Mouse (Mus musculus) left cerebral cortex, adult 2 months (tissue): ENCODE measurements around the gene Itga9. TPM values are rescaled to one million over a fixed set of nuclear protein-coding genes. Genes with fewer than 3 reads are reported as not detected.

ENCODE experiments used
- DNase-seq, 2 experiments: peaks; one replicate each; pipeline ENCODE4 v3.0.0; 2021 to 2022; ENCODE audit warnings: low spot score in 2 of 2, mixed read lengths in 1 of 2; ENCODE audit errors: extremely low spot score in 1 of 2
- H3K27ac ChIP-seq: fragments of 200-600 bp; 2 replicates; pipeline ENCODE4 v1.8.1; 2022
- H3K4me3 ChIP-seq: fragments of 200-600 bp; 2 replicates; pipeline ENCODE4 v1.8.1; 2022
- CTCF ChIP-seq: fragments of 200-600 bp; IDR thresholded peaks from 2 replicates; pipeline ENCODE4 v1.8.1; 2022; ENCODE audit warnings: antibody characterized with exemption, mild to moderate bottlenecking, moderate library complexity
- intact Hi-C: fragments of 180-260 bp; cut with DNase I; formaldehyde crosslinking; loops from one replicate; pipeline ENCODE4 v1.15.1; 2025
- total RNA-seq, 2 experiments: library from RNA; stranded (reverse); gene quantifications; 2 replicates each; pipeline ENCODE4 v1.2.3; 2021

Gene Itga9
- total RNA-seq, 2 experiments from 2014 or later: 8.2 to 8.3 TPM

GRCm38 (mm10) chr9:118631775-118632757, 25.6 kb downstream of the Itga9 start:
- no peak for TF ChIP-seq CTCF
- no peak overlapping the region for H3K4me3 ChIP-seq
- H3K27ac ChIP-seq: no peak overlapping the region
- intact Hi-C loops: no loop called here
- DNase-seq: no peak

GRCm38 (mm10) chr9:118632758-118633143, 26.3 kb downstream of the Itga9 start:
- intact Hi-C loops: no loop called here
- Histone ChIP-seq H3K4me3 (no peak overlapping the region), H3K27ac (no peak overlapping the region)
- no peak for TF ChIP-seq CTCF
- no peak for DNase-seq

GRCm38 (mm10) chr9:118638642-118639210, 32.2 kb downstream of the Itga9 start:
- Histone ChIP-seq H3K27ac (no peak overlapping the region), H3K4me3 (no peak overlapping the region)
- no peak for DNase-seq
- intact Hi-C loops: no loop called here
- TF ChIP-seq CTCF: no peak

GRCm38 (mm10) chr9:118645698-118646355, 39.3 kb downstream of the Itga9 start:
- Histone ChIP-seq H3K27ac (no peak overlapping the region), H3K4me3 (no peak overlapping the region)
- intact Hi-C loops: no loop called here
- DNase-seq: no peak
- no peak for TF ChIP-seq CTCF

GRCm38 (mm10) chr9:118647495-118647894, 41.0 kb downstream of the Itga9 start:
- TF ChIP-seq CTCF: no peak
- no peak for DNase-seq
- intact Hi-C loops: no loop called here
- Histone ChIP-seq H3K4me3 (no peak overlapping the region), H3K27ac (no peak overlapping the region)

- intact Hi-C loops: no loop called here
- Histone ChIP-seq H3K4me3 (no peak overlapping the region), H3K27ac (no peak overlapping the region)
- TF ChIP-seq CTCF: no peak
- DNase-seq: no peak
These were observed 44.5 kb downstream of the Itga9 start for GRCm38 (mm10) chr9:118650976-118651375.

- no peak for TF ChIP-seq CTCF
- Histone ChIP-seq H3K27ac (no peak overlapping the region), H3K4me3 (no peak overlapping the region)
- intact Hi-C loops: no loop called here
- no peak for DNase-seq
These were observed 45.4 kb downstream of the Itga9 start for GRCm38 (mm10) chr9:118651939-118652338.

- TF ChIP-seq CTCF: no peak
- no peak for DNase-seq
- no peak overlapping the region for H3K4me3 ChIP-seq
- intact Hi-C loops: no loop called here
- H3K27ac ChIP-seq: no peak overlapping the region
These were observed 46.9 kb downstream of the Itga9 start for GRCm38 (mm10) chr9:118653436-118653835.

GRCm38 (mm10) chr9:118654969-118655368, 48.5 kb downstream of the Itga9 start:
- intact Hi-C loops: no loop called here
- no peak overlapping the region for H3K4me3 ChIP-seq
- DNase-seq: no peak
- H3K27ac ChIP-seq: no peak overlapping the region
- TF ChIP-seq CTCF: no peak

GRCm38 (mm10) chr9:118655726-118656125, 49.2 kb downstream of the Itga9 start:
- no peak for TF ChIP-seq CTCF
- no peak overlapping the region for H3K27ac ChIP-seq
- no peak for DNase-seq
- no peak overlapping the region for H3K4me3 ChIP-seq
- intact Hi-C loops: no loop called here

GRCm38 (mm10) chr9:118658159-118658558, 51.7 kb downstream of the Itga9 start:
- TF ChIP-seq CTCF: no peak
- H3K4me3 ChIP-seq: no peak overlapping the region
- no peak for DNase-seq
- H3K27ac ChIP-seq: no peak overlapping the region
- intact Hi-C loops: no loop called here

- TF ChIP-seq CTCF: no peak
- intact Hi-C loops: no loop called here
- no peak for DNase-seq
- Histone ChIP-seq H3K27ac (no peak overlapping the region), H3K4me3 (no peak overlapping the region)
These were observed 53.3 kb downstream of the Itga9 start for GRCm38 (mm10) chr9:118659809-118660208.
